ENCODE assay signal across 9 mouse cellular contexts in the genomic region with DNA sequence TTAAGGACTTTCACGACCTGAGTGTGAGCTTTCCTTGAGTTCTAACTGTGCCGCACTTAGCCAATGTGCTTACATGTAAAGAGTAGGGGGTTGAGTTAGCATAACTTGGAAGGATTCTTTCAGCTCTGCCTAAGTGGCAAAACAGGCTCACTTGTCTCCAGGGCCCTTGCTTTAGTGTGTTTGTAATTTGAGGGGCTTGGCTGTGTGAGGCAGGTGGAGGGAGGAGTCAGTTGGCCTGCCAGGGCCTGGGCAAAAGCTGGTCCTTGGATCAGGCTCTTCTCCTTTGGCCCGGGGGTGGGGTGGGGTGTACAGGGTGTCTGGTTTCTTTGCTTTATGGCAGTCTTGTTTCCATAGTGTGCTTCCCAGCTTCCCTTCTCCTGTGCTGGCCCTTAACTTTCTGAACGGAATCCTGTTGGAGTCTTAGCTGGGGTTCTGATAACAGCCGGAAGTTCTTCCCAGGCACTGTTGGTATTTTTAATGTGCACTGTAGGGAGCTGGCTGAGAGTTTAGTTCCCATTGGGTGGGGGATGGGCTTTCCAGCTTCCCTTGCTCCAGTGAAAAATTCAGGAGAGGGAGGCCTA. TPM values are rescaled to one million over a fixed set of nuclear protein-coding genes. Genes with fewer than 3 reads are reported as not detected.
DNase-seq lines count a peak whose midpoint lies in the region; ATAC-seq and TF ChIP-seq lines count a peak whose summit lies in the region.
"Had no signal": no experiment of that assay in that cellular context is flagged by ENCODE, and none has a peak within 500 bp of the region (broad histone marks: within the 10 kb centered on the region; RNA-seq: fewer than 3 reads in every experiment).

No protein-coding gene starts in this region.

- no peaks in the 10 kb centered on the region for H3K36me3 ChIP-seq in hindbrain, embryonic 14.5 days (replicated peaks; ENCODE audit: control insufficient read depth, insufficient read depth)
- no peaks in the 10 kb centered on the region for H3K36me3 ChIP-seq in myocyte (ENCODE audit: control insufficient read depth, insufficient read depth)

- ATAC-seq in hindbrain, embryonic 14.5 days (ENCODE audit: low FRiP score): no peak

- peaks cover 70% of the 10 kb centered on the region for H3K79me2 ChIP-seq in myocyte (ENCODE audit: control insufficient read depth, insufficient read depth)

- H3K4me2 ChIP-seq in hindbrain, embryonic 14.5 days (replicated peaks): peak overlapping the region; percentile 66
- H3K4me2 ChIP-seq in myocyte (ENCODE audit: low read depth): peak overlapping the region; percentile 81

- H3K9ac ChIP-seq in hindbrain, embryonic 14.5 days: peak overlapping the region; percentile 42

- WGBS in cerebellum, adult 2 months: 13% methylated on average over 5 of the region's 5 CpGs
- WGBS in hindbrain, embryonic 14.5 days: 33% methylated on average over 5 of the region's 5 CpGs

- no peaks in the 10 kb centered on the region for H3K9me3 ChIP-seq in hindbrain, embryonic 14.5 days (ENCODE audit: control insufficient read depth, low read length)
- H3K9me3 ChIP-seq: megakaryocyte, embryonic 14.5 days had no signal

- H3K4me1 ChIP-seq in cerebellum, adult 2 months (ENCODE audit: control insufficient read depth, insufficient read depth, low read length): peaks cover 11% of the 10 kb centered on the region
- H3K4me1 ChIP-seq in hindbrain, embryonic 14.5 days (replicated peaks; ENCODE audit: control insufficient read depth, insufficient read depth, low read length): peaks cover 55% of the 10 kb centered on the region

- peak overlapping the region; percentile 20 for H3K27ac ChIP-seq in cerebellum, adult 2 months (ENCODE audit: insufficient read depth, low read length)
- H3K27ac ChIP-seq in hindbrain, embryonic 14.5 days: peak overlapping the region; percentile 59

- no peak overlapping the region for H3ac ChIP-seq in myocyte (ENCODE audit: control insufficient read depth, insufficient read length)

- no peak for TF ChIP-seq CTCF in cerebellum, adult 2 months (IDR thresholded peaks at IDR 0.05; ENCODE audit: borderline replicate concordance, insufficient read depth, low read depth, low read length)

- no peak for TF ChIP-seq POLR2A in cerebellum, adult 2 months (IDR thresholded peaks at IDR 0.05; ENCODE audit: borderline replicate concordance, insufficient read depth, low read length)
- TF ChIP-seq POLR2A in myocyte (IDR thresholded peaks at IDR 0.05; ENCODE audit: insufficient read length, low read depth): no peak

- DNase-seq in ES-CJ7 (ENCODE audit: low read depth, low spot score) (peak; percentile 74), liver (peak; percentile 25)
- peak; percentile 43 to 60 for DNase-seq in cerebellum, adult 2 months
- DNase-seq in gastrocnemius, adult 18-20 months (ENCODE audit: low spot score): peak; percentile 74
- DNase-seq in hindbrain, embryonic 14.5 days (ENCODE audit: low spot score): no peak
- no peak for DNase-seq in frontal cortex, postnatal 36 days (ENCODE audit: low spot score in 2 of 2)
- DNase-seq in spleen, adult 18-20 months: no peak

- no peaks in the 10 kb centered on the region for H3K27me3 ChIP-seq in cerebellum, adult 2 months (ENCODE audit: control insufficient read depth, insufficient read depth, low read length)
- H3K27me3 ChIP-seq in hindbrain, embryonic 14.5 days (ENCODE audit: control insufficient read depth, insufficient read depth, low read length): no peaks in the 10 kb centered on the region
- no peaks in the 10 kb centered on the region for H3K27me3 ChIP-seq in myocyte (ENCODE audit: control insufficient read depth, insufficient read depth, insufficient read length)
- H3K27me3 ChIP-seq: megakaryocyte, embryonic 14.5 days had no signal

- peak overlapping the region; percentile 40 for H3K4me3 ChIP-seq in cerebellum, adult 2 months (replicated peaks; ENCODE audit: insufficient read depth, low read depth, low read length)
- peak overlapping the region; percentile 20 for H3K4me3 ChIP-seq in hindbrain, embryonic 14.5 days (replicated peaks; ENCODE audit: low read length)
- H3K4me3 ChIP-seq in myocyte: no peak overlapping the region
- H3K4me3 ChIP-seq: megakaryocyte, embryonic 14.5 days had no signal

TF ChIP-seq in myocyte, 11 proteins besides CTCF, POLR2A, EP300 and RAD21:
- TF ChIP-seq CEBPB (IDR thresholded peaks at IDR 0.05; ENCODE audit: insufficient read depth, poor library complexity, severe bottlenecking): no peak
- TF ChIP-seq TCF12 (IDR thresholded peaks at IDR 0.05; ENCODE audit: insufficient read depth, poor library complexity, severe bottlenecking): no peak
- TF ChIP-seq REST (IDR thresholded peaks at IDR 0.05; ENCODE audit: insufficient read depth, insufficient read length): no peak

RNA-seq across cellular contexts. Expression of a gene that starts 11.5 kb away (rescaled TPM):
- 218 and 230 TPM in 2 replicates for polyA plus RNA-seq in cerebellum, adult 2 months (2012; rRNA removed)
- total RNA-seq in gastrocnemius, adult 18-20 months (2021): 100 to 1,000 TPM; 223 to 247 TPM
- polyA plus RNA-seq in hindbrain, embryonic 14.5 days (2014; fragmentation: Nextera tagmentation; extraction: Ambion mirVana): 280 and 287 TPM in 2 replicates
- polyA plus RNA-seq in myocyte (2012; fragmentation: generic; extraction: Trizol): 140 TPM

RNA-seq across cellular contexts. Expression of a gene that starts 49.8 kb away (rescaled TPM):
- 8.8 and 10.7 TPM in 2 replicates for polyA plus RNA-seq in cerebellum, adult 2 months (2012; rRNA removed)
- total RNA-seq in gastrocnemius, adult 18-20 months (2021): 1 to 10 TPM; 1.5 to 2.3 TPM
- 4.0 and 4.7 TPM in 2 replicates for polyA plus RNA-seq in hindbrain, embryonic 14.5 days (2014; fragmentation: Nextera tagmentation; extraction: Ambion mirVana)
- polyA plus RNA-seq in myocyte (2012; fragmentation: generic; extraction: Trizol): 32.1 TPM

Comparison
In these comparisons a context has a peak if more than half of its experiments do, and no peak if none do; other contexts are left out.
1. DNase-seq: peak in ES-CJ7 (single experiment), cerebellum, adult 2 months (2 of 2), gastrocnemius, adult 18-20 months (single experiment) and liver (single experiment); none in hindbrain, embryonic 14.5 days (single experiment), frontal cortex, postnatal 36 days (0 of 2) and spleen, adult 18-20 months (0 of 2).